Mouse (Mus musculus) liver, embryonic 14.5 days (tissue): ENCODE results near the gene Crispld2. TPM values are rescaled to one million over a fixed set of nuclear protein-coding genes. Genes with fewer than 3 reads are reported as not detected.

Experiments used
- ATAC-seq: fragments of 200-750 bp; cut with Nextera tagmentation; 2 replicates; pipeline ENCODE4 v1.8.0; 2017; ENCODE audit warnings: moderate number of reproducible peaks, mild to moderate bottlenecking, moderate library complexity; ENCODE audit not compliant: insufficient read depth
- DNase-seq, 3 experiments: peaks; one replicate each; pipeline ENCODE4 v3.0.0-alpha.2; 2012 to 2013; ENCODE audit warnings: low read depth in 3 of 3, low spot score in 3 of 3
- H3K27ac ChIP-seq: fragments of 300-500 bp; sonication (generic); 2 replicates; pipeline ENCODE4 v1.5.1; 2014; ENCODE audit warnings: moderate library complexity, mild to moderate bottlenecking, control low read depth, inconsistent platforms
- H3K27me3 ChIP-seq: fragments of 300-500 bp; sonication (generic); 2 replicates; pipeline ENCODE4 v1.6.1; 2014; ENCODE audit warnings: mild to moderate bottlenecking, low read length, moderate library complexity; ENCODE audit not compliant: control insufficient read depth, insufficient read depth
- H3K36me3 ChIP-seq: fragments of 300-500 bp; sonication (generic); replicated peaks from 2 replicates; pipeline ENCODE4 v1.6.1; 2014; ENCODE audit warnings: low read depth; ENCODE audit not compliant: control insufficient read depth, insufficient read depth
- H3K4me1 ChIP-seq, 2 experiments: fragments of 200-500 bp in 1 of 2; fragments of 300-500 bp in 1 of 2; sonication (generic) in 1 of 2; replicated peaks; 2 replicates each; pipeline ENCODE4 v1.6.1; 2012 to 2014; ENCODE audit warnings: antibody characterized with exemption in 1 of 2, inconsistent platforms in 1 of 2, low read length in 1 of 2; ENCODE audit not compliant: control insufficient read depth in 2 of 2, insufficient read depth in 2 of 2
- H3K4me2 ChIP-seq: fragments of 300-500 bp; sonication (generic); 2 replicates; pipeline ENCODE4 v1.6.1; 2014; ENCODE audit warnings: low read depth, mild to moderate bottlenecking, control low read depth, moderate library complexity
- H3K4me3 ChIP-seq, 2 experiments: fragments of 200-500 bp in 1 of 2; fragments of 300-500 bp in 1 of 2; sonication (generic) in 1 of 2; 2 replicates each; pipeline ENCODE4 v1.5.1; 2012 to 2014; ENCODE audit warnings: low read depth in 2 of 2, low read length in 2 of 2, mild to moderate bottlenecking in 2 of 2, control low read depth in 1 of 2, inconsistent platforms in 1 of 2, moderate library complexity in 1 of 2; ENCODE audit not compliant: insufficient read depth in 1 of 2
- H3K9ac ChIP-seq: fragments of 300-500 bp; sonication (generic); replicated peaks from 2 replicates; pipeline ENCODE4 v1.6.1; 2014; ENCODE audit warnings: mild to moderate bottlenecking, control low read depth, moderate library complexity
- H3K9me3 ChIP-seq: fragments of 300-500 bp; sonication (generic); 2 replicates; pipeline ENCODE4 v1.6.1; 2016; ENCODE audit warnings: low read length, mixed read lengths; ENCODE audit not compliant: control insufficient read depth
- CTCF ChIP-seq: IDR thresholded peaks from 2 replicates; pipeline ENCODE4 v1.5.1; 2016; ENCODE audit warnings: antibody characterized with exemption, low read depth, control low read depth
- EP300 ChIP-seq: IDR thresholded peaks from 2 replicates; pipeline ENCODE4 v1.6.1; 2016; ENCODE audit warnings: antibody characterized with exemption, low read depth
- WGBS: fragments of 180-500 bp; shearing (Covaris S2); extraction: QIAGEN DNeasy Blood & Tissue Kit; methylation state at CpG from one replicate; pipeline ENCODE4 v1.1.7; 2014; ENCODE audit not compliant: insufficient replicate concordance; 5-methylcytosine and 5-hydroxymethylcytosine counted together
- polyA plus RNA-seq, 2 experiments: library from polyadenylated mRNA; depleted of rRNA in 1 of 2; stranded (reverse) in 1 of 2; unstranded in 1 of 2; fragments of >200 nt; fragmentation: Nextera tagmentation in 1 of 2; extraction: Ambion mirVana in 1 of 2; gene quantifications; 2 replicates each; pipeline versions ENCODE4 v1.2.1 to v1.2.3; 2012 to 2014

Gene Crispld2
- polyA plus RNA-seq, 2 experiments: 0.30 to 0.47 TPM

GRCm38 (mm10) chr8:120072259-120072658, 80.0 kb downstream of the Crispld2 start:
- no peak for DNase-seq
- Histone ChIP-seq H3K4me2 (no peak overlapping the region), H3K9ac (no peak overlapping the region), H3K36me3 (no peaks in the 10 kb centered on the region), H3K4me3 (no peak overlapping the region), H3K9me3 (no peaks in the 10 kb centered on the region), H3K4me1 (no peaks in the 10 kb centered on the region), H3K27ac (no peak overlapping the region), H3K27me3 (no peaks in the 10 kb centered on the region)
- TF ChIP-seq EP300 (no peak), CTCF (no peak)
- no peak for ATAC-seq
- 65% methylated on average over 9 of the region's 9 CpGs for WGBS

GRCm38 (mm10) chr8:120072827-120073226, 80.6 kb downstream of the Crispld2 start:
- Histone ChIP-seq H3K4me2 (no peak overlapping the region), H3K4me3 (no peak overlapping the region), H3K27ac (no peak overlapping the region), H3K9ac (no peak overlapping the region), H3K27me3 (no peaks in the 10 kb centered on the region), H3K4me1 (no peaks in the 10 kb centered on the region), H3K9me3 (no peaks in the 10 kb centered on the region), H3K36me3 (no peaks in the 10 kb centered on the region)
- 73% methylated on average over 8 of the region's 8 CpGs for WGBS
- TF ChIP-seq EP300 (no peak), CTCF (no peak)
- ATAC-seq (no peak), DNase-seq (no peak)

DNA sequence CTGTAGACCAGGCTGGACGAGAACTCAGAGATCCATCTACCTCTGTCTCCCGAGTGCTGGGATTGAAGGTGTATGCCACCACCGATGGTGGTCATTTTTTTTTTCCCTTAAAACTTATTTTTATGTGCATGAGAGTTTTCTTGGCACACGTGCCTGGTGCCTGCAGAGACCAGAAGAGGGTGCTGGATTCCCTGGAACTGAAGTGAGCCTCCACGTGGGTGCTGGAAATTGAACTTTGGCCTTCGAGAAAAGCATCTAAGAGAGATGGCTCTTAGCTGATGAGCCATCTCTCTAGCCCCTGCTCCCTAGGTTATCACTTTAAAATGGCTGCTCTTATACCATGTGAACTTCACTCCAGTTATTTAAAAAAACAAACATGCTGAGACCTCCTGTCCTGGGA, 82.3 kb downstream of the Crispld2 start:
- H3K27me3 ChIP-seq: no peaks in the 10 kb centered on the region
- ATAC-seq: no peak
- H3K9ac ChIP-seq: no peak overlapping the region
- no peaks in the 10 kb centered on the region for H3K36me3 ChIP-seq
- TF ChIP-seq EP300 (no peak), CTCF (no peak)
- 45% methylated on average over 6 of the region's 6 CpGs for WGBS
- no peak overlapping the region for H3K4me2 ChIP-seq
- H3K4me3 ChIP-seq: no peak overlapping the region
- H3K27ac ChIP-seq: no peak overlapping the region
- no peaks in the 10 kb centered on the region for H3K4me1 ChIP-seq
- DNase-seq: no peak
- H3K9me3 ChIP-seq: no peaks in the 10 kb centered on the region

GRCm38 (mm10) chr8:120075347-120075746, 83.1 kb downstream of the Crispld2 start:
- no peak for TF ChIP-seq EP300
- TF ChIP-seq CTCF: no peak
- H3K27ac ChIP-seq: no peak overlapping the region
- H3K4me3 ChIP-seq: no peak overlapping the region
- WGBS: 60% methylated on average over 6 of the region's 6 CpGs
- ATAC-seq: no peak
- no peaks in the 10 kb centered on the region for H3K27me3 ChIP-seq
- H3K36me3 ChIP-seq: no peaks in the 10 kb centered on the region
- no peaks in the 10 kb centered on the region for H3K4me1 ChIP-seq
- H3K9me3 ChIP-seq: no peaks in the 10 kb centered on the region
- no peak overlapping the region for H3K9ac ChIP-seq
- H3K4me2 ChIP-seq: no peak overlapping the region
- no peak for DNase-seq

- Histone ChIP-seq H3K9me3 (no peaks in the 10 kb centered on the region), H3K36me3 (peaks cover 3% of the 10 kb centered on the region; the same call in 1 of the 2 replicates), H3K9ac (no peak overlapping the region), H3K27me3 (no peaks in the 10 kb centered on the region), H3K27ac (no peak overlapping the region), H3K4me3 (no peak overlapping the region), H3K4me2 (no peak overlapping the region), H3K4me1 (no peaks in the 10 kb centered on the region)
- DNase-seq: peak; percentile 29 to 42 (median 35)
- no peak for ATAC-seq
- 14% methylated on average over 10 of the region's 10 CpGs for WGBS
- TF ChIP-seq CTCF (peak; percentile 87), EP300 (no peak)
Observed at GRCm38 (mm10) chr8:120078080-120078479, 85.8 kb downstream of the Crispld2 start.
